Mouse (Mus musculus) hindbrain, embryonic 15.5 days (tissue): ENCODE measurements at regions not wholly inside any gene's neighbourhood (a gene's known extent, or its start where the extent isn't known, plus 50 kb on each side); places are given as distances from the start of the nearest gene placed in this dataset.

Source experiments
- ATAC-seq: fragments of 200-750 bp; cut with Nextera tagmentation; 2 replicates; pipeline ENCODE4 v1.8.0; 2017; ENCODE audit warnings: low read depth, moderate number of reproducible peaks, moderate TSS enrichment; ENCODE audit not compliant: low FRiP score
- H3K27ac ChIP-seq: fragments of 300-500 bp; sonication (generic); replicated peaks from 2 replicates; pipeline ENCODE4 v1.5.1; 2015; ENCODE audit warnings: mild to moderate bottlenecking, inconsistent platforms
- H3K27me3 ChIP-seq: fragments of 300-500 bp; sonication (generic); 2 replicates; pipeline ENCODE4 v1.6.1; 2015; ENCODE audit warnings: control low read depth, inconsistent platforms
- H3K36me3 ChIP-seq: fragments of 300-500 bp; sonication (generic); 2 replicates; pipeline ENCODE4 v1.6.1; 2015; ENCODE audit warnings: control low read depth, inconsistent platforms
- H3K4me1 ChIP-seq: fragments of 300-500 bp; sonication (generic); replicated peaks from 2 replicates; pipeline ENCODE4 v1.6.1; 2015; ENCODE audit warnings: control low read depth, inconsistent platforms
- H3K4me2 ChIP-seq: fragments of 300-500 bp; sonication (generic); 2 replicates; pipeline ENCODE4 v1.6.1; 2015; ENCODE audit warnings: moderate library complexity, mild to moderate bottlenecking, inconsistent platforms
- H3K4me3 ChIP-seq: fragments of 300-500 bp; sonication (generic); 2 replicates; pipeline ENCODE4 v1.5.1; 2015; ENCODE audit warnings: mild to moderate bottlenecking, inconsistent platforms
- H3K9ac ChIP-seq: fragments of 300-500 bp; sonication (generic); 2 replicates; pipeline ENCODE4 v1.6.1; 2015; ENCODE audit warnings: inconsistent platforms
- H3K9me3 ChIP-seq: fragments of 300-500 bp; sonication (generic); 2 replicates; pipeline ENCODE4 v1.6.1; 2016; ENCODE audit warnings: control low read depth, inconsistent platforms
- WGBS: fragments of 180-500 bp; shearing (Covaris S2); methylation state at CpG from one replicate; pipeline ENCODE4 v1.1.7; 2015; 5-methylcytosine and 5-hydroxymethylcytosine counted together

DNA sequence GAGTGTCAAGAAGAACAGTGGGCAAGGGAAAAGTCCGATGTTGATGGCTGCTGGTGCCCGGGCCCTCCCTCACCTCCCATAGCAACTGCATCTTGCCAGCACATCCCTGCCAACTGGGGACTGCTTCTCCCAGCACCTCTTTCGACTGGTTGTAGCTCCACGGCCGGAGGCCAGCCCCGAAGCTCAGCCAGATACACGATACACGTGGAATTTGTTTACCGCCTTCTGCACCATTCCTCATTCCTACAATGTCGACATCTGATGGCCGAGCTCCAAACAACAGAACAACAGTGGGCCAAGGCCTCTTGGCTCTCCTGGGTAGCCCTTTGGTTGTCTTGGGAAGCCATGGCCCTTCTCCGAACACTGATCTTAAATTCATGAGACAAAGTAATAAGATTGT, 965.1 kb downstream of the 4930447A16Rik start:
- Histone ChIP-seq H3K9ac (no peak overlapping the region), H3K4me2 (no peak overlapping the region), H3K4me1 (no peaks in the 10 kb centered on the region), H3K4me3 (no peak overlapping the region), H3K9me3 (no peaks in the 10 kb centered on the region), H3K27ac (no peak overlapping the region), H3K27me3 (no peaks in the 10 kb centered on the region), H3K36me3 (no peaks in the 10 kb centered on the region)
- no peak for ATAC-seq
- 88% methylated on average over 12 of the region's 12 CpGs for WGBS

DNA sequence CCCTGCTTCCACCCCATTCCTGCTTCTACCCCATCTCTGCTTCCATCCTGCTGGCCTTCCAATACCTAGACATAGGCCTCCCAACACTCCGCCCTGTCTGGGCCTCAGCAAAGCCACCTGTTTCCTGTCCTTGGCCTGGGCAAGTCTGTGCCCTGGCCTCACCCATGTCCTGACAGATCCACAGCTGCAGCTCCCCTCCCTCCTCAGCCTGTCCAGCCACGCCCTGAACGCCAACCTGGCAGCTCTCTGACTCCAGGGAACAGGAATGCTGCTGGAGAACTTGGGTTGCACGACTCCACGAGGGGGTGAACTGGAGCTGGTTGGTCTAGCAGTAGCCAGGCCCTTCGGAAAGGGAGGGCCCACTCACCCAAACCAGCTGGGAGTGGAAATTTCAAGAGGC, 966.1 kb downstream of the 4930447A16Rik start:
- Histone ChIP-seq H3K4me3 (no peak overlapping the region), H3K27ac (no peak overlapping the region), H3K9me3 (no peaks in the 10 kb centered on the region), H3K9ac (no peak overlapping the region), H3K4me2 (no peak overlapping the region), H3K4me1 (no peaks in the 10 kb centered on the region), H3K36me3 (no peaks in the 10 kb centered on the region), H3K27me3 (no peaks in the 10 kb centered on the region)
- ATAC-seq: no peak
- WGBS: 75% methylated on average over 6 of the region's 6 CpGs

DNA sequence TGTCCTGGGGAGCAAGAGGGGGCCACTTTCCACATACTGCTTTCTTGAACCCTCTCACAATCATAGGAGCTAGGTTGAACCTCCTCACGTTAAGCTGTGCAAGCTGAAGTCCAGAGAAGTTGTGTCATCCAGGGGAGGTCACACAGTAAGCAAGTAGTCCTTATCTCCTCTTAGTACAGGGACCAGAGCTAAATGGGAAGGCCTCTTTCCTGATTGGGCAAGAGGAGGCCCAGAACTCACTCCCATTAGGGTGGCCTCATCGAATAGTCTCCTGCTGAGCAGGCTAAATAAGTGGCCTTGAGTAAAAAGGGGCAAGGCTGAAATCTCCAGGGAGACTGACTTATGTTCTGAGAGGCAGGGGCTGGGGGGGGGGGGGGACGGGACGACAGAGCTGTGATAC, 966.5 kb downstream of the 4930447A16Rik start:
- H3K27me3 ChIP-seq: no peaks in the 10 kb centered on the region
- no peak overlapping the region for H3K4me2 ChIP-seq
- WGBS: 30% methylated on average over 2 of the region's 4 CpGs
- no peak overlapping the region for H3K4me3 ChIP-seq
- H3K27ac ChIP-seq: no peak overlapping the region
- no peaks in the 10 kb centered on the region for H3K9me3 ChIP-seq
- H3K36me3 ChIP-seq: no peaks in the 10 kb centered on the region
- H3K9ac ChIP-seq: no peak overlapping the region
- H3K4me1 ChIP-seq: no peaks in the 10 kb centered on the region
- ATAC-seq: no peak

DNA sequence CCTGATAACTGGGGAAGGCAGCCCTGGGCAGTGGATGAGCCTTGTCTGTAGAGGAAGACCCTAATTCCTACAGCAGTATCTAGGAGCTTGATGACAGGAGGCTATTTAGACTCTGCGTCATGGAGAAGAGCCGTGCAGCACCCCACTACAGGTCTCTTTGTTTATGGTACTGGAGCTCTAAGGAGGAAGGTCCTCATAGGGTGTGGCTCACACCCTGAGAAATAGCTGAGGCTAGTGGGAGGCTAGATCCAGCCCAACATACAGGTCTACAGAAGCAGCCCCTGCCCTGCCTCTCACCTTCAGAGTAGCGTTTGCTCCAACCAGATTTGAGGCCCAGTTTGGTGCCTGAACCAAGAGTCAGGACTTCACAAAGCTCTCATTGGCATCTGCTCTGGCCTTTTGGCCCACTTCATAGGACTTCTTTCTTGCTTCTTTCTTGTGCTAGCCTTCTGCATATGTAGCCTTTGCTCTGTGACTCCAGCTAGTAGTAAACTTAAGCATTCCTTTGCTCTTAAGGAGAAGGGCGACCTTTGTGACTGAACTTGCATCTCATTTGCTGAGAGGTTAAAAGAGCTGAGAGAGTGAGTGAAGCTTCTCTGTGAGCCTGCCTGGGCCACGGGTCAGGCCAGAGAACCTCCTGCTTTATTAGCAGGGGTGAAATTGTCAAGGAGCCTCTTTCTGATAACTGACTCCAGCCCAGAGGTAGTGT, 967.2 kb downstream of the 4930447A16Rik start:
- ATAC-seq: no peak
- H3K4me2 ChIP-seq: no peak overlapping the region
- 73% methylated on average over 5 of the region's 5 CpGs for WGBS
- no peaks in the 10 kb centered on the region for H3K4me1 ChIP-seq
- no peak overlapping the region for H3K4me3 ChIP-seq
- no peaks in the 10 kb centered on the region for H3K9me3 ChIP-seq
- H3K27me3 ChIP-seq: no peaks in the 10 kb centered on the region
- no peaks in the 10 kb centered on the region for H3K36me3 ChIP-seq
- no peak overlapping the region for H3K9ac ChIP-seq
- H3K27ac ChIP-seq: no peak overlapping the region

DNA sequence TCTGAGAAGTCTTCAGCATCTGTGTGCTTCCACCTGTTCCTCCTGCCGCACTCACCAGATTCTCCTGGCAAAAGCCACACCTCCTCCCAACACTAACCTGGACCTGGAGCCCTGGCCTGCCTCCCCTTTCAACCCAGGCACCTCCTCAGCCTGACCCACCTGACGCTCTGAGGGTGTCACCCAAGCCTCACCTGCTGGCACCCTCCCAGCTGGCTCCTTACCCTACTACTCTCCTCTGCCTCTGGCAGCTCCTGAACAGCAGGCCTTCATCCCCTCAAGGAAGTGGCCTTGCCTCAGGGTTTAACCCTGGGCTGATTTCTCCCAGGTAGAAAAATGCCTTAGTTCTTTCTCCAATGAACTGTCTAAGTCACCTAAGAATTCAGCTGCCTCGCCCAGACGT, 973.5 kb downstream of the 4930447A16Rik start:
- no peak overlapping the region for H3K27ac ChIP-seq
- H3K4me3 ChIP-seq: no peak overlapping the region
- no peak overlapping the region for H3K4me2 ChIP-seq
- no peak for ATAC-seq
- H3K36me3 ChIP-seq: no peaks in the 10 kb centered on the region
- no peaks in the 10 kb centered on the region for H3K9me3 ChIP-seq
- no peaks in the 10 kb centered on the region for H3K4me1 ChIP-seq
- WGBS: 86% methylated on average over 4 of the region's 4 CpGs
- no peaks in the 10 kb centered on the region for H3K27me3 ChIP-seq
- H3K9ac ChIP-seq: no peak overlapping the region

DNA sequence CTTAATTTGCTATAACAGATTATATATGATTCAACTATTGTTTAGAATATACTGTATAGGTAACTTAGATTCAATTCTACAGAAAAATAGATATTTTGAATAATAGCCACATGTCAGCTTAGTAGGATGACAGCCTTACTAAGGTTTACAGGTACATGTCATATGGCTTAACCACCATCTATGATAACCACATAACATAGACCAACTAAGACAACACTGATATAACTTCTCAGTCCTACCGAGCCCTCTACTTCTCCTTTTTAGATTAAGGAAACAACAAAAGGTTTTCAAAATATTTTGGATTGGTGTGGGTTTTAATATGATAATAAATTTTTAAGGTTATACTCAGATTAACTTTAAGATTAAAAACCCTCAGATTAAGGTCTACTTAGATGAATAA, 977.4 kb downstream of the 4930447A16Rik start:
- no peak overlapping the region for H3K27ac ChIP-seq
- ATAC-seq: no peak
- no peaks in the 10 kb centered on the region for H3K27me3 ChIP-seq
- no peak overlapping the region for H3K9ac ChIP-seq
- no peak overlapping the region for H3K4me3 ChIP-seq
- H3K4me2 ChIP-seq: no peak overlapping the region
- no peaks in the 10 kb centered on the region for H3K4me1 ChIP-seq
- H3K36me3 ChIP-seq: no peaks in the 10 kb centered on the region
- WGBS: 95% methylated on average over 1 of the region's 1 CpGs
- no peaks in the 10 kb centered on the region for H3K9me3 ChIP-seq

DNA sequence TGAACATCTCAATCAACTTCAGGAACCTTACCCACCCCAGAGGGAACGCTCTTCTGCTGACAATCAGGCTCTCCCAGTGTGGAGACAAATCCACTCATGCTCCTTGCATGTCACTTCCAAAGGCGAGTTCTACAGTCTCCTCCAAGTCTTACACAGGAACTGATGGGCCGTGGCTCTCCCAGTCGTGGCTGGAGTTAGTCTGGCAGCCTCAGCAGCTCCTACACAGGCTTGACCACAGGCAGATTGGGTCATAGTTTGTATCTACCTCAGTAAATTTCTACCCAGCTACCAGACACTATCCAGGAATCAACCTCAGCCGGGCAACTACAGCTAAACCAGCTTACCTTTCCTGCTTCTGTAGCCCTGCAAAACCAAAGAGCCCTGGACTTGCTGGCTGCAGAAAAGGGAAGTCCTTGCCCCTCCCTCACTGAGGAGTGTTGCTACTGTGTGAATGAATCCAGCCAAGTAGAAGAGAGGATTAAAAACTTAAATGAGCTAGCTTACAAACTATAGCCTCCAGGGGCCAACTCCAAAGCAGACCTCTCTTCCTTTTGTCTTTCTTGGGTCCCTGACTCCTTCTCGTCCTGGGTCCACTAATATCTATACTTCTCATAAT, 978.5 kb downstream of the 4930447A16Rik start:
- Histone ChIP-seq H3K4me2 (no peak overlapping the region), H3K9me3 (no peaks in the 10 kb centered on the region), H3K9ac (no peak overlapping the region), H3K27ac (no peak overlapping the region), H3K4me3 (no peak overlapping the region), H3K36me3 (no peaks in the 10 kb centered on the region), H3K27me3 (no peaks in the 10 kb centered on the region), H3K4me1 (no peaks in the 10 kb centered on the region)
- ATAC-seq: no peak
- WGBS: 66% methylated on average over 6 of the region's 6 CpGs

DNA sequence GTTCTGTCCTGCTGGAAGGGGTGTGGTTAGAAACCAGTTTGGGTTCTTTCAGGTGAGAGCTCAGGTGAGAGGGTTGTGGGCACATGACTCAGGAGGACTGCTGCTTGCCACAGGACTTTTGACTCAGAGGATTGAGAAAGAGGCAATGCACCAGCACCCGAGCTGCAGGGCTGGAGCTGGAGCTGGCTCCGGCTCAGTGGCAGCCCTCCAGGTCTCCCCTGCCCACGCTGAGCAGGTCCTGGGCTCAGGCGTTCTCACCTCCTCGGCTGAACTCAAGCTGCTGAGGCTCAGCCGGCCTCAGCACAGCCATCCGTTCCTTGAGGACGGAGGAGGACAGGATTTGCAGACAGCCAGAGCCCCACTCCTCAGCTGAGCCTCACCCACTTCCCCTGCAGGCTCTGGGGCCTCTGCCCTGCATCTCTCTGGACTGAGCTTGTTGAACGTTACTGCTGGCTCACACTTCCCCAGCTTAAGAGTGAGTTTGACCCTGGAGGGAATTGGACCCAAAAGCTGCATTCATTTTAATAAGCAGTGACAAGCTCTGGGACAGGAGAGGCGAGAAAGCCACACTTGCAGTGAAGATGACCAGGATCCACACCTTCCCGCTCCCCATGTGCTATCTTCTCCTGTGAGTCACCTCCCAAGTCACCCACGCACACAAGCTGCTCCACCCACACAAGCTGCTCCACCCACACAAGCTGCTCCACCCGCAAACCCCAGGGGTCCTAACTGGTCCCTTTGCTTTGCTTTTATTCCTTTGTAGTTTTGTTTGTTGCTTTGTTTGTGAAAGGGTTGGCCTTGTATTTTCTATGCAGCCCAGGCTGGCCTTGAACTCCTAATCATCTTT, 981.0 kb downstream of the 4930447A16Rik start:
- no peaks in the 10 kb centered on the region for H3K4me1 ChIP-seq
- no peak overlapping the region for H3K4me2 ChIP-seq
- H3K27me3 ChIP-seq: no peaks in the 10 kb centered on the region
- WGBS: 55% methylated on average over 13 of the region's 13 CpGs
- H3K36me3 ChIP-seq: no peaks in the 10 kb centered on the region
- no peak overlapping the region for H3K9ac ChIP-seq
- H3K4me3 ChIP-seq: no peak overlapping the region
- H3K9me3 ChIP-seq: no peaks in the 10 kb centered on the region
- no peak overlapping the region for H3K27ac ChIP-seq
- no peak for ATAC-seq

DNA sequence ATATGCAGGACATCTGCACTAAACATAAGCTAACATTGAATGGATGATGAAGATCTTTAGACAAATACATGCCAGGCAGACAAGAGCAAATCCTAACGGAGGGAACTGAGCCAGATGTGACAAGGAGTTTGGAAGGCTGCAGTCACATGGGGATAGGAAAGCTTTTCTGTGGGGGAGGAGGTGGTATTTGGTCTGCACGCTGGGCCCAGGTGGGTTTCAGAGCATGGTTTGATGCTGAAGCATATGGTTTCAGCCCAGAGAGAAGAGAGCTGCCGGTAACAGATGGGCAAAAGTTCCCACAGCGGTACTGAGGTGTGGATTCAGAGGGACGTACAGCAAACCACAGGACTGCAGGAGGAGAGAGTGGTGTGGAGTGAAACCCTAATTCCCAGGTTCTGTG, 982.1 kb downstream of the 4930447A16Rik start:
- WGBS: 68% methylated on average over 5 of the region's 5 CpGs
- H3K4me1 ChIP-seq: no peaks in the 10 kb centered on the region
- no peaks in the 10 kb centered on the region for H3K36me3 ChIP-seq
- H3K4me3 ChIP-seq: no peak overlapping the region
- no peak overlapping the region for H3K9ac ChIP-seq
- H3K9me3 ChIP-seq: no peaks in the 10 kb centered on the region
- H3K27ac ChIP-seq: no peak overlapping the region
- no peak overlapping the region for H3K4me2 ChIP-seq
- no peaks in the 10 kb centered on the region for H3K27me3 ChIP-seq
- ATAC-seq: no peak

DNA sequence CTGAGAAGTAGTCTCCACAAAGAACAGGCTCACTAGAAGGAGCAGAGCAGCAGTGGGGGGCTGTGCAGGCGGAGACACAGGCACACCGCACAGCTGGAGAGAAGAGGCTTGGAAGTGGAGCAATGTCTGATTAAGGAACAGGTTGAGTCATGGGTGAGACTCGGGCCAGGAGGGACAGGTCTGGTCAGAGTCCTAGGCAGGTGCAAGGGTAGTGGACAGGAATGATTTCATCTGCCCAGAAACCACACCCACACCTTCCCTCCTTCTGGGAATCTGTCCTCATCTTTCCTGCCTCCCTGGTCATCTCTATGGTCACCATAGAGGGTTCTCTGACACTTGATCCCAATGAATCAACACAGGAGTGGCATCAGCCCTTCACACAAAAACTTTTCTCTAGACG, 983.8 kb downstream of the 4930447A16Rik start:
- no peaks in the 10 kb centered on the region for H3K36me3 ChIP-seq
- H3K27ac ChIP-seq: no peak overlapping the region
- no peaks in the 10 kb centered on the region for H3K27me3 ChIP-seq
- ATAC-seq: no peak
- H3K9me3 ChIP-seq: no peaks in the 10 kb centered on the region
- no peaks in the 10 kb centered on the region for H3K4me1 ChIP-seq
- no peak overlapping the region for H3K4me2 ChIP-seq
- H3K4me3 ChIP-seq: no peak overlapping the region
- 78% methylated on average over 4 of the region's 4 CpGs for WGBS
- H3K9ac ChIP-seq: no peak overlapping the region

DNA sequence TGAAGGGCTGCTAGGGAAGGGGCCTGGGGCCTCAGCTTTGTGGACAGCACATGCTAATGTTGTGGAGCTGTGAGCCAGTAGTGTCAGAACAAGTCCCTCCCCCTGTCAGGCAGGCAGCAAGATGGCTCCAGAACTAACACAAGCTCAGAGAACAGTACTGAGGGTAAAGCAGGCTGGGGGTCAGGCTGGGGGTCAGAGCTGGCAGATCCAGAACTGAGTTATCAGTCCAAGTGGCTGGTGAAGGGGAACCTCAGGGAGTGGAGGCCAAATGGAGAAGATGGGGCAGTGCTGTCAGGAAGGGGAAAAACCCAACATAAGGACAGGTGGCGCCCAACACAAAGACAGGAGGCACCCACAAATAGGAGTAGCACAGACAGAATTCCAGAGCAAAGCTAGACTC, 985.1 kb downstream of the 4930447A16Rik start:
- no peaks in the 10 kb centered on the region for H3K27me3 ChIP-seq
- H3K9ac ChIP-seq: no peak overlapping the region
- no peak overlapping the region for H3K4me2 ChIP-seq
- no peaks in the 10 kb centered on the region for H3K4me1 ChIP-seq
- no peaks in the 10 kb centered on the region for H3K9me3 ChIP-seq
- no peaks in the 10 kb centered on the region for H3K36me3 ChIP-seq
- H3K27ac ChIP-seq: no peak overlapping the region
- WGBS: 95% methylated on average over 1 of the region's 1 CpGs
- no peak for ATAC-seq
- no peak overlapping the region for H3K4me3 ChIP-seq

DNA sequence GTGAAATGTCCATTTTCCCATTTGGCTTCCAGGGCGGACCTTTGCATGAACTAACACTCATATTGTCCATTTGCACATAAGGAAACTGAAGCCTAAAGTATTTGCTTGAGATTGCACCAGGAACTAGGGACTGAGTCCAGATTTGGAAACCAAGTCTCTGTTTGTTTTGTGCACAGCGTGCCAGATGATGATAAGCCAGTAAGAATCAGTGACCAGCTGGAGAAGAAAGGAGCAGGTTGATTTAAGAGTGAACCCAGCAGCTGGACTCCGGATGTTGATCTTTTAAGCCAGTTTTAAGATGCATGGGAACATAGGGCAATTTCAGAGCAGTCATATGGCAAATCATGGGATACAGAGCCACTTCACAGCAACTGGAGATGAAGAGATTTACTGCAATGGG, 987.1 kb downstream of the 4930447A16Rik start:
- Histone ChIP-seq H3K4me3 (no peak overlapping the region), H3K4me1 (no peaks in the 10 kb centered on the region), H3K27ac (no peak overlapping the region), H3K4me2 (no peak overlapping the region), H3K36me3 (no peaks in the 10 kb centered on the region), H3K9ac (no peak overlapping the region), H3K27me3 (no peaks in the 10 kb centered on the region), H3K9me3 (no peaks in the 10 kb centered on the region)
- 88% methylated on average over 3 of the region's 3 CpGs for WGBS
- ATAC-seq: no peak
